In the genomic region with DNA sequence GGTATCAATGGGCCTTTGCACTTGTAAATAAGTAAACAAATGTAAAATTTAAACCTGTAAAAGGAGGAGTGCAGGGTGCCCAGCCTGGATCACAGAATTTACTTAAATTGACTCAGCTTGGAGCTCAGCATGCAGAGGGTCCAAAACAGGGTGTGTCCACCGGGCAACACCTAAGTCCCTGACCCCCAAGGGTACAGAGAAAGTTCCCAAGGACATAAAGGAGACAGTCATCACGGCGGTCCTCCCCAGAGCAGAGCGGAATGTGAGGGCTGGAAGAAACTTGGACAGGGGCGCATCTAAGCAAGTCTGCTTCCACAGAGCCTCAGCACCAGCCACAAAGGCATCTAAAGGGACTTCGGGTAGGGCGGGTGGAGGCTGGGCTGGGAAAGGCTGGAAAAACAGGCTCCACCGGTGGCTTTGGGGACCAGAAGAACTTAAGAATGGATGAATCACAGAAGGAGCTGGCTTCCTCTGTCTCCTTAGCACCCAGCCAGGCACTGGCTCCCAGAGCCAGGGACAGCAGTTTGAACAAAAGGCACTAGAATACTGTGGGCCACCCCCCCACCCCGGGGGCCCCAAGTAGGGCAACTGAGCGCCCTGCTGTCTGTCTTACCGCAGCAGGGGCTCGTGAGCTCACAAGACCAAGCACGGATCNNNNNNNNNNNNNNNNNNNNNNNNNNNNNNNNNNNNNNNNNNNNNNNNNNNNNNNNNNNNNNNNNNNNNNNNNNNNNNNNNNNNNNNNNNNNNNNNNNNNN, we compare ENCODE assay signal across 11 mouse cellular contexts. TPM values are rescaled to one million over a fixed set of nuclear protein-coding genes. Genes with fewer than 3 reads are reported as not detected.
A peak's percentile ranks its signal among the peaks of the same experiment; 100 is the strongest.
DNase-seq lines count a peak whose midpoint lies in the region; ATAC-seq lines count a peak whose summit lies in the region.
"Had no signal": no experiment of that assay in that cellular context is flagged by ENCODE, and none has a peak within 500 bp of the region (broad histone marks: within the 10 kb centered on the region; RNA-seq: fewer than 3 reads in every experiment).

No protein-coding gene starts in this region.

- H3K9ac ChIP-seq in forebrain, embryonic 12.5 days = peak overlapping the region; percentile 33; the same call in 1 of the 2 replicates
- H3K9ac ChIP-seq in forebrain, embryonic 15.5 days (replicated peaks) = no peak overlapping the region
- peak overlapping the region; percentile 27; the same call in 1 of the 2 replicates for H3K9ac ChIP-seq in kidney, embryonic 16.5 days (replicated peaks; ENCODE audit: low read length)
- H3K9ac ChIP-seq in embryonic facial prominence, embryonic 15.5 days = no peak overlapping the region

- H3K9me3 ChIP-seq in forebrain, embryonic 12.5 days = no peaks in the 10 kb centered on the region
- H3K9me3 ChIP-seq in forebrain, embryonic 15.5 days = no peaks in the 10 kb centered on the region
- H3K9me3 ChIP-seq in kidney, embryonic 16.5 days (ENCODE audit: low read length) = no peaks in the 10 kb centered on the region
- H3K9me3 ChIP-seq in embryonic facial prominence, embryonic 15.5 days (replicated peaks) = no peaks in the 10 kb centered on the region

- 37% methylated on average over 13 of the region's 13 CpGs for WGBS in forebrain, embryonic 12.5 days
- WGBS in forebrain, embryonic 15.5 days = 33% methylated on average over 13 of the region's 13 CpGs
- WGBS in kidney, embryonic 16.5 days = 40% methylated on average over 13 of the region's 13 CpGs
- WGBS in embryonic facial prominence, embryonic 15.5 days = 26% methylated on average over 13 of the region's 13 CpGs

- H3K4me1 ChIP-seq in forebrain, embryonic 12.5 days = peaks cover 13% of the 10 kb centered on the region
- peaks cover 7% of the 10 kb centered on the region for H3K4me1 ChIP-seq in forebrain, embryonic 15.5 days
- H3K4me1 ChIP-seq in kidney, embryonic 16.5 days (ENCODE audit: insufficient read depth, low read length) = peaks cover 74% of the 10 kb centered on the region
- peaks cover 48% of the 10 kb centered on the region for H3K4me1 ChIP-seq in embryonic facial prominence, embryonic 15.5 days

- no peak overlapping the region for H3K4me3 ChIP-seq in forebrain, embryonic 12.5 days (replicated peaks)
- no peak overlapping the region for H3K4me3 ChIP-seq in forebrain, embryonic 15.5 days
- H3K4me3 ChIP-seq in kidney, embryonic 16.5 days (ENCODE audit: low read length) = no peak overlapping the region
- no peak overlapping the region for H3K4me3 ChIP-seq in embryonic facial prominence, embryonic 15.5 days (replicated peaks)

- no peaks in the 10 kb centered on the region for H3K36me3 ChIP-seq in forebrain, embryonic 12.5 days (replicated peaks)
- H3K36me3 ChIP-seq in forebrain, embryonic 15.5 days = no peaks in the 10 kb centered on the region
- no peaks in the 10 kb centered on the region for H3K36me3 ChIP-seq in kidney, embryonic 16.5 days (ENCODE audit: insufficient read depth, low read length)
- H3K36me3 ChIP-seq in embryonic facial prominence, embryonic 15.5 days = no peaks in the 10 kb centered on the region

- DNase-seq in kidney, adult 11 months = no peak
- DNase-seq in retina, embryonic 14.5 days (ENCODE audit: low spot score) = peak; percentile 43
- no peak for DNase-seq in layer of hippocampus, adult 11-12 months (ENCODE audit: low spot score)
- DNase-seq in cerebellum, adult 18-20 months = no peak
- DNase-seq: embryo, embryonic 11 days; gastrocnemius, postnatal 36 days had no signal

- H3K27me3 ChIP-seq in forebrain, embryonic 12.5 days = no peaks in the 10 kb centered on the region
- H3K27me3 ChIP-seq in forebrain, embryonic 15.5 days = no peaks in the 10 kb centered on the region
- H3K27me3 ChIP-seq in kidney, embryonic 16.5 days (ENCODE audit: insufficient read depth, low read length) = no peaks in the 10 kb centered on the region
- H3K27me3 ChIP-seq in embryonic facial prominence, embryonic 15.5 days = no peaks in the 10 kb centered on the region

- H3K27ac ChIP-seq in forebrain, embryonic 12.5 days = 0 out of 2 replicates have a peak overlapping the region, but pooled peaks have one; percentile 8
- no peak overlapping the region for H3K27ac ChIP-seq in forebrain, embryonic 15.5 days (replicated peaks)
- peak overlapping the region; percentile 63 for H3K27ac ChIP-seq in kidney, embryonic 16.5 days (ENCODE audit: low read length)
- peak overlapping the region; percentile 82 for H3K27ac ChIP-seq in embryonic facial prominence, embryonic 15.5 days (replicated peaks)
- H3K27ac ChIP-seq: macrophage had no signal

- H3K4me2 ChIP-seq in forebrain, embryonic 12.5 days = no peak overlapping the region
- H3K4me2 ChIP-seq in forebrain, embryonic 15.5 days (replicated peaks) = no peak overlapping the region
- no peak overlapping the region; the same call in 1 of the 2 replicates for H3K4me2 ChIP-seq in kidney, embryonic 16.5 days (replicated peaks; ENCODE audit: low read depth, low read length)
- H3K4me2 ChIP-seq in embryonic facial prominence, embryonic 15.5 days (replicated peaks) = no peak overlapping the region

- ATAC-seq in forebrain, embryonic 12.5 days (ENCODE audit: low FRiP score) = no peak
- ATAC-seq in forebrain, embryonic 15.5 days (replicated peaks) = no peak
- ATAC-seq in kidney, embryonic 16.5 days (ENCODE audit: low FRiP score, low TSS enrichment) = 0 out of 2 replicates have a peak, but pooled peaks have one; percentile 5
- peak; percentile 22; the same call in 1 of the 2 replicates for ATAC-seq in embryonic facial prominence, embryonic 15.5 days (ENCODE audit: insufficient number of reproducible peaks, low FRiP score, low TSS enrichment, low read depth)

RNA-seq across cellular contexts. Expression of a gene that starts 10.2 kb away (rescaled TPM):
- polyA plus RNA-seq in forebrain, embryonic 12.5 days (2016; fragmentation: Nextera tagmentation; extraction: Ambion mirVana) = 22.2 and 25.6 TPM in 2 replicates
- 25.2 and 25.6 TPM in 2 replicates for polyA plus RNA-seq in forebrain, embryonic 15.5 days (2015; fragmentation: Nextera tagmentation; extraction: Ambion mirVana)
- 15.5 and 16.2 TPM in 2 replicates for polyA plus RNA-seq in kidney, embryonic 16.5 days (2015; fragmentation: Nextera tagmentation; extraction: Ambion mirVana)
- 16.4 and 17.3 TPM in 2 replicates for polyA plus RNA-seq in embryonic facial prominence, embryonic 15.5 days (2015; fragmentation: Nextera tagmentation; extraction: Ambion mirVana)
- polyA plus RNA-seq: macrophage had no signal

Comparison
In these comparisons a context has a peak if more than half of its experiments do, and no peak if none do; other contexts are left out.
1. H3K9ac ChIP-seq: peak in forebrain, embryonic 12.5 days (single experiment) and kidney, embryonic 16.5 days (single experiment); none in forebrain, embryonic 15.5 days (single experiment) and embryonic facial prominence, embryonic 15.5 days (single experiment).
2. ATAC-seq: peak in kidney, embryonic 16.5 days (single experiment) and embryonic facial prominence, embryonic 15.5 days (single experiment); none in forebrain, embryonic 12.5 days (single experiment) and forebrain, embryonic 15.5 days (single experiment).